Mouse (Mus musculus): ENCODE measurements around the gene Spata5. TPM values are rescaled to one million over a fixed set of nuclear protein-coding genes. Genes with fewer than 3 reads are reported as not detected.
"Not testable (repeated sequence)": the region's sequence is repeated elsewhere in the genome, so short reads cannot be mapped to it uniquely, and the experiment has no call there.

Spata5 gene
- polyA plus RNA-seq, 1 experiment from 2014 or later: 14.8 TPM

DNA sequence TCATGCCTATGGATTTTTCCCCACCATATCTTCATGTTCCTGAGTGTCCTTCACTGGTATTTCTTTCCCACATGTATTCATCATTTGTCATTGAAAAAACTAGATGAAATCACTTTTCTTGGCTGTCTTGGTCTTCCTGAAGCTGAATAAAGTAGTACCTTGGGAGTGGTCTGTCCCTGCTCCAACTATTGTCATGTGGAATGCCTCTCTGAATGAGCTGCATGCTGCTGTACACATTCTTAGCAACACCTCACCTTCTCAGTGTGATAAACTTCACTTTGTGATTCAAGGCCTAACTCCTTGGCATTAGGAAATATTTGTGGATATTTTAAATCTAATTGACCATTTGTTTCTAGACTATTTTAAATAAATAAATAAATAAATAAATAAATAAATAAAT, 98.9 kb downstream of the Spata5 start:
- H3K4me2 ChIP-seq (replicated peaks; ENCODE audit: low read depth): no peak overlapping the region
- ATAC-seq (ENCODE audit: low FRiP score, low TSS enrichment) (no peak), DNase-seq (ENCODE audit: low spot score) (no peak)
- no peaks in the 10 kb centered on the region for H3K36me3 ChIP-seq (ENCODE audit: control insufficient read depth, insufficient read depth, low read length)
- H3K27me3 ChIP-seq (ENCODE audit: control insufficient read depth, insufficient read depth, low read length): no peaks in the 10 kb centered on the region
- H3K9ac ChIP-seq (ENCODE audit: low read length): no peak overlapping the region
- no peaks in the 10 kb centered on the region; the same call in 1 of the 2 replicates for H3K4me1 ChIP-seq (replicated peaks; ENCODE audit: control insufficient read depth, insufficient read depth)
- no peak overlapping the region for H3K27ac ChIP-seq (replicated peaks)
- H3K4me3 ChIP-seq (ENCODE audit: low read depth, low read length): no peak overlapping the region
- TF ChIP-seq EP300 (optimal IDR thresholded peaks at IDR 0.05) (no peak), CTCF (IDR thresholded peaks at IDR 0.05; ENCODE audit: low read depth) (no peak)
- H3K9me3 ChIP-seq (ENCODE audit: control insufficient read depth, low read length): no peaks in the 10 kb centered on the region

DNA sequence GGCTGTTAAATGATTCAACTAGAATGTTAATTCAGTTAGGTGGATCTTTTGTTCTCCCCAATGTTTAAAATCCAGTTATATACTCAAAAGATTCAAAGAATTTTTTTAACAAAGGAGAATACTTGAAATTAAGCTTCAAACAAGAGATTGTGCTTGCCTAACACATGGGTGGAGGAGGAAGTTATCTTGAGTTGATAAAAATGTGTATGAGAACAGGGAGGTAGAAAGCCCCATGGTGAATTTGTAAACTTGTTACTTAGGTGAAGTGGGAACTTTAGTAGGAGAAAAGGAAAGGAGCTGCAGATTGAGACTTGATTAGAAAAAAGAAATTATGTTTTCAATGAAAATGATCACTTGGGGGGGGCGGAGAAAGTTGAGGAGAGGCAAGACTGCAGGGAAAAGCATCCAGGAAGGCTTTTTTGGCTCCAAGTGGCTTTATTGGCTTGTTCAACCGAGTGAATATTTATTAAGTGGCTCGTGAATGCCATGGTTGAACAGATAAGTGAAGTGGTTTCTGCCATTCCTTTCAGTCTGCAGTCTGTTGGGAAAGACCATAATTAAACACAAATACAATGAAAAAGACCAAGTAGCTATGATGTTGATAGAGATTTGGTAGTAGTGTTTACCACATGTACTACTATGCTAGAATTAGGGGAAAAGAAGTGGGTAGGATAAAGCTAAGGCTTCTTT, 100.8 kb downstream of the Spata5 start:
- no peak overlapping the region for H3K4me3 ChIP-seq (ENCODE audit: low read depth, low read length)
- DNase-seq (ENCODE audit: low spot score) (no peak), ATAC-seq (ENCODE audit: low FRiP score, low TSS enrichment) (no peak)
- WGBS: 64% methylated on average over 3 of the region's 3 CpGs
- H3K9me3 ChIP-seq (ENCODE audit: control insufficient read depth, low read length): no peaks in the 10 kb centered on the region
- no peak overlapping the region for H3K9ac ChIP-seq (ENCODE audit: low read length)
- H3K27ac ChIP-seq (replicated peaks): 0 out of 2 replicates have a peak overlapping the region, but pooled peaks have one; percentile 3
- H3K27me3 ChIP-seq (ENCODE audit: control insufficient read depth, insufficient read depth, low read length): no peaks in the 10 kb centered on the region
- no peaks in the 10 kb centered on the region; the same call in 1 of the 2 replicates for H3K4me1 ChIP-seq (replicated peaks; ENCODE audit: control insufficient read depth, insufficient read depth)
- H3K4me2 ChIP-seq (replicated peaks; ENCODE audit: low read depth): no peak overlapping the region
- TF ChIP-seq CTCF (IDR thresholded peaks at IDR 0.05; ENCODE audit: low read depth) (no peak), EP300 (optimal IDR thresholded peaks at IDR 0.05) (no peak)
- no peaks in the 10 kb centered on the region for H3K36me3 ChIP-seq (ENCODE audit: control insufficient read depth, insufficient read depth, low read length)

DNA sequence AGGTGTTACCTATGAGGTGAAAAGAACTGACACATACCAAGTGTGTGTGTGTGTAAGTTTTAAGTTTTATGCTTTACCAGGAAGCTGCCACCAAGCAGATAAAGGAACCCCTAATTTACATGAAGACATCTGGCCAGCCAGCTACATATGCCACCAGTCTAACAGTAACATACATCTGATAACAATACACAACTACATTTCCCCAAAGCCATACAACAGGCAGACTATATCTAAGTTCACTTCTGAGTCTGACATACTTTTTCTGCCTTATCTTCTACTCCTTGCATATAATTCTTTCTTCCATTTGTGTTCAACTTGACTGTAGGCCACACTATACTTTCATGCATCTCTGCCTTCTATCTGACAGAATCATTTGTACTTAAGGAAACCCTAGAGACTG, 112.4 kb downstream of the Spata5 start:
- Histone ChIP-seq H3K36me3 (ENCODE audit: control insufficient read depth, insufficient read depth, low read length) (no peaks in the 10 kb centered on the region), H3K9me3 (ENCODE audit: control insufficient read depth, low read length) (no peaks in the 10 kb centered on the region), H3K27ac (replicated peaks) (no peak overlapping the region), H3K4me3 (ENCODE audit: low read depth, low read length) (no peak overlapping the region), H3K9ac (ENCODE audit: low read length) (no peak overlapping the region), H3K4me1 (replicated peaks; ENCODE audit: control insufficient read depth, insufficient read depth) (no peaks in the 10 kb centered on the region), H3K27me3 (ENCODE audit: control insufficient read depth, insufficient read depth, low read length) (no peaks in the 10 kb centered on the region), H3K4me2 (replicated peaks; ENCODE audit: low read depth) (no peak overlapping the region)
- DNase-seq (ENCODE audit: low spot score) (no peak), ATAC-seq (ENCODE audit: low FRiP score, low TSS enrichment) (no peak)
- TF ChIP-seq EP300 (optimal IDR thresholded peaks at IDR 0.05) (no peak), CTCF (IDR thresholded peaks at IDR 0.05; ENCODE audit: low read depth) (no peak)

DNA sequence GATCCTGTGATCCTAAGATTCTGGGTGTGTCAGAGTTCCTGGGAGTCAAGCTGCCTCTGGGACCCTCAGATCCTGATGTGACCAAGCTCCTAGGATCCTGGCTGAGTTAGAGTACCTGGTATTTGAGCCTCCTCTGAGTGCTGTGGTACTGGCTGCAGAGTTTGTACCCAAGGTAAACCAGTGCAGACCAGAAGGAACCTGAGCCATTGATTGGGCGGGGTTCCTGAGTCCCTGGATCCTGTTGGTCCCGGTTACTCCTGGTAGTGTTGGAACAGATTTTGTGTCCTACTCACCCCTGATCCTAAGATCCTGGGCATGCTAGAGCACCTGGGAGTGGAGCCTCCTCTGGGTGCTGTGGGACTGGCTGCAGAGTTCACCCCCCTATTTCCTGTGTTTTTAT, 121.0 kb downstream of the Spata5 start:
- not testable (repeated sequence) for H3K36me3 ChIP-seq (ENCODE audit: control insufficient read depth, insufficient read depth, low read length); H3K4me2 ChIP-seq (replicated peaks; ENCODE audit: low read depth); H3K4me3 ChIP-seq (ENCODE audit: low read depth, low read length); H3K9me3 ChIP-seq (ENCODE audit: control insufficient read depth, low read length); H3K27ac ChIP-seq (replicated peaks); ATAC-seq (ENCODE audit: low FRiP score, low TSS enrichment); H3K27me3 ChIP-seq (ENCODE audit: control insufficient read depth, insufficient read depth, low read length); H3K9ac ChIP-seq (ENCODE audit: low read length); H3K4me1 ChIP-seq (replicated peaks; ENCODE audit: control insufficient read depth, insufficient read depth); DNase-seq (ENCODE audit: low spot score)
- 88% methylated on average over 2 of the region's 2 CpGs for WGBS

DNA sequence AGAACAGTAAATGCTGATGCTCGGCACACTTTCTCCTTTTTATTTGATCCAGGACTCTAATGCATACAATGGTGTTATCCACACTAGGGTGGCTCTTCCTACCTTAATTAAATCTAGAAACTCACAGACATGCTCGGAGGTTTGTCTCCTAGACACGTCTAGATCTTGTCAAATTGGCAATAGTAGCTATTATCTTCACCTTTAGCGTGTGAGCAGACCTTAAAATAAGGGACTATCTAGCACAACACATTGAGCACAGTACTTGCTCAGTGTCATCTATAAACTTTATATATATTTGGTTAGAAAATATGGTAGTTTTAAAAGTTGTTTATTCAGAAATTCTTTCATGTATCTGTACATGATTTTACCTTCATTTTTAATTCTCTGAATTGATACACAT, 126.7 kb downstream of the Spata5 start:
- no peak for TF ChIP-seq EP300 (optimal IDR thresholded peaks at IDR 0.05)
- no peak for TF ChIP-seq CTCF (IDR thresholded peaks at IDR 0.05; ENCODE audit: low read depth)
- 92% methylated on average over 4 of the region's 4 CpGs for WGBS

DNA sequence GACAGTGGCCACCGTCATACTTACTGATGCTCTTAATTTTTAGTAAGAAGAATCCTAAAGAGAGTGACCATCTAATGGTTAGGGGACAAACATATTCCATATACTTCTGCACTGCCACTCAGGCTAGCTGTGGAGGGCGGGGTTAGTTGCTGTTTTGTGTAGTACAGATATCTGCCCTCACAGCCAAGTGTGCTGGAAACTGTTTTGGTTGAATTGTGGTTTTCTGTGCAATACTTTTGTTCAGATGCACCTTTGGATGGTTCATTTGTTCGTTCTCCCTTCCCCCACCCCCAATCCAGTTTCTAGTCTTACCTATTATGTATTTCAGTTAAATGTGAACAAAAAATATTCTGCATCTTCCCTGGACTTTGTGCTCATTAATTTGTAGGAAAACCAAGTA, 130.5 kb downstream of the Spata5 start:
- 82% methylated on average over 3 of the region's 3 CpGs for WGBS

More for the DNA sequence above, 126.7 kb downstream of the Spata5 start:
- H3K9ac ChIP-seq (ENCODE audit: low read length): no peak overlapping the region
- H3K4me3 ChIP-seq (ENCODE audit: low read depth, low read length): no peak overlapping the region
- no peaks in the 10 kb centered on the region for H3K27me3 ChIP-seq (ENCODE audit: control insufficient read depth, insufficient read depth, low read length)
- no peaks in the 10 kb centered on the region for H3K9me3 ChIP-seq (ENCODE audit: control insufficient read depth, low read length)
- H3K4me2 ChIP-seq (replicated peaks; ENCODE audit: low read depth): no peak overlapping the region
- ATAC-seq (ENCODE audit: low FRiP score, low TSS enrichment): no peak
- no peak for DNase-seq (ENCODE audit: low spot score)
- no peaks in the 10 kb centered on the region for H3K36me3 ChIP-seq (ENCODE audit: control insufficient read depth, insufficient read depth, low read length)
- no peaks in the 10 kb centered on the region for H3K4me1 ChIP-seq (replicated peaks; ENCODE audit: control insufficient read depth, insufficient read depth)
- H3K27ac ChIP-seq (replicated peaks): no peak overlapping the region

More for the DNA sequence above, 130.5 kb downstream of the Spata5 start:
- TF ChIP-seq EP300 (optimal IDR thresholded peaks at IDR 0.05): no peak
- TF ChIP-seq CTCF (IDR thresholded peaks at IDR 0.05; ENCODE audit: low read depth): no peak
- DNase-seq (ENCODE audit: low spot score) (no peak), ATAC-seq (ENCODE audit: low FRiP score, low TSS enrichment) (no peak)
- Histone ChIP-seq H3K4me3 (ENCODE audit: low read depth, low read length) (no peak overlapping the region), H3K4me2 (replicated peaks; ENCODE audit: low read depth) (no peak overlapping the region), H3K27me3 (ENCODE audit: control insufficient read depth, insufficient read depth, low read length) (no peaks in the 10 kb centered on the region), H3K4me1 (replicated peaks; ENCODE audit: control insufficient read depth, insufficient read depth) (no peaks in the 10 kb centered on the region), H3K27ac (replicated peaks) (no peak overlapping the region), H3K9ac (ENCODE audit: low read length) (no peak overlapping the region), H3K36me3 (ENCODE audit: control insufficient read depth, insufficient read depth, low read length) (no peaks in the 10 kb centered on the region), H3K9me3 (ENCODE audit: control insufficient read depth, low read length) (no peaks in the 10 kb centered on the region)
